Mouse (Mus musculus): ENCODE results near the gene Asna1. TPM values are rescaled to one million over a fixed set of nuclear protein-coding genes. Genes with fewer than 3 reads are reported as not detected.

Gene Asna1
- 116 and 125 TPM in 2 replicates for polyA plus RNA-seq (2015; fragmentation: Nextera tagmentation; extraction: Ambion mirVana)

- ATAC-seq (replicated peaks; ENCODE audit: low FRiP score, low read depth) (peak; percentile 92), DNase-seq (ENCODE audit: low spot score) (peak; percentile 99)
- no peak for TF ChIP-seq CTCF (IDR thresholded peaks at IDR 0.05; ENCODE audit: low read depth)
- Histone ChIP-seq H3K4me3 (replicated peaks; ENCODE audit: low read depth, low read length) (peak within 1 kb of the TSS; percentile 82), H3K36me3 (ENCODE audit: insufficient read depth, low read length) (peaks cover 18% of the 10 kb centered on the region; the same call in 1 of the 2 replicates), H3K4me2 (ENCODE audit: low read length) (peak within 1 kb of the TSS; percentile 93), H3K4me1 (replicated peaks; ENCODE audit: insufficient read depth, low read length) (peaks cover 14% of the 10 kb centered on the region), H3K9ac (ENCODE audit: low read depth, low read length) (peak within 1 kb of the TSS; percentile 77), H3K27me3 (ENCODE audit: insufficient read depth, low read length) (no peaks in the 10 kb centered on the region), H3K9me3 (replicated peaks; ENCODE audit: low read length) (no peaks in the 10 kb centered on the region), H3K27ac (peak within 1 kb of the TSS; percentile 91)
- 5% methylated on average over 30 of the region's 30 CpGs for WGBS
Measured at GRCm38 (mm10) chr8:85025098-85025932, at the start of gene Asna1. Gene Asna1 (minus strand): TSS chr8:85025281.

- WGBS: 85% methylated on average over 10 of the region's 10 CpGs
- no peaks in the 10 kb centered on the region for H3K9me3 ChIP-seq (replicated peaks; ENCODE audit: low read length)
- no peaks in the 10 kb centered on the region for H3K27me3 ChIP-seq (ENCODE audit: insufficient read depth, low read length)
- DNase-seq (ENCODE audit: low spot score) (no peak), ATAC-seq (replicated peaks; ENCODE audit: low FRiP score, low read depth) (no peak)
- no peak overlapping the region for H3K4me2 ChIP-seq (ENCODE audit: low read length)
- H3K27ac ChIP-seq: no peak overlapping the region
- H3K4me1 ChIP-seq (replicated peaks; ENCODE audit: insufficient read depth, low read length): peaks cover 8% of the 10 kb centered on the region; the same call in 1 of the 2 replicates
- peaks cover 25% of the 10 kb centered on the region for H3K36me3 ChIP-seq (ENCODE audit: insufficient read depth, low read length)
- no peak overlapping the region for H3K4me3 ChIP-seq (replicated peaks; ENCODE audit: low read depth, low read length)
- no peak overlapping the region for H3K9ac ChIP-seq (ENCODE audit: low read depth, low read length)
- TF ChIP-seq CTCF (IDR thresholded peaks at IDR 0.05; ENCODE audit: low read depth): no peak
Measured at GRCm38 (mm10) chr8:85074617-85075016, 49.5 kb upstream of the Asna1 start.

- 70% methylated on average over 10 of the region's 10 CpGs for WGBS
- no peak for TF ChIP-seq CTCF (IDR thresholded peaks at IDR 0.05; ENCODE audit: low read depth)
- no peak for DNase-seq (ENCODE audit: low spot score)
- Histone ChIP-seq H3K4me2 (ENCODE audit: low read length) (no peak overlapping the region), H3K4me1 (replicated peaks; ENCODE audit: insufficient read depth, low read length) (0 out of 2 replicates have a peak, but pooled peaks cover 8% of the 10 kb centered on the region), H3K9ac (ENCODE audit: low read depth, low read length) (no peak overlapping the region), H3K27ac (no peak overlapping the region), H3K4me3 (replicated peaks; ENCODE audit: low read depth, low read length) (no peak overlapping the region), H3K27me3 (ENCODE audit: insufficient read depth, low read length) (no peaks in the 10 kb centered on the region), H3K9me3 (replicated peaks; ENCODE audit: low read length) (no peaks in the 10 kb centered on the region), H3K36me3 (ENCODE audit: insufficient read depth, low read length) (peaks cover 25% of the 10 kb centered on the region)
- no peak for ATAC-seq (replicated peaks; ENCODE audit: low FRiP score, low read depth)
Measured at GRCm38 (mm10) chr8:85074167-85074566, 49.1 kb upstream of the Asna1 start.

- DNase-seq (ENCODE audit: low spot score) (no peak), ATAC-seq (replicated peaks; ENCODE audit: low FRiP score, low read depth) (no peak)
- H3K4me2 ChIP-seq (ENCODE audit: low read length): no peak overlapping the region
- peaks cover 27% of the 10 kb centered on the region for H3K36me3 ChIP-seq (ENCODE audit: insufficient read depth, low read length)
- WGBS: 90% methylated on average over 15 of the region's 15 CpGs
- H3K27ac ChIP-seq: no peak overlapping the region
- 0 out of 2 replicates have a peak, but pooled peaks cover 8% of the 10 kb centered on the region for H3K4me1 ChIP-seq (replicated peaks; ENCODE audit: insufficient read depth, low read length)
- TF ChIP-seq CTCF (IDR thresholded peaks at IDR 0.05; ENCODE audit: low read depth): no peak
- H3K4me3 ChIP-seq (replicated peaks; ENCODE audit: low read depth, low read length): no peak overlapping the region
- H3K27me3 ChIP-seq (ENCODE audit: insufficient read depth, low read length): no peaks in the 10 kb centered on the region
- H3K9me3 ChIP-seq (replicated peaks; ENCODE audit: low read length): no peaks in the 10 kb centered on the region
- H3K9ac ChIP-seq (ENCODE audit: low read depth, low read length): no peak overlapping the region
Measured at GRCm38 (mm10) chr8:85073041-85073612, 48.0 kb upstream of the Asna1 start.

DNA sequence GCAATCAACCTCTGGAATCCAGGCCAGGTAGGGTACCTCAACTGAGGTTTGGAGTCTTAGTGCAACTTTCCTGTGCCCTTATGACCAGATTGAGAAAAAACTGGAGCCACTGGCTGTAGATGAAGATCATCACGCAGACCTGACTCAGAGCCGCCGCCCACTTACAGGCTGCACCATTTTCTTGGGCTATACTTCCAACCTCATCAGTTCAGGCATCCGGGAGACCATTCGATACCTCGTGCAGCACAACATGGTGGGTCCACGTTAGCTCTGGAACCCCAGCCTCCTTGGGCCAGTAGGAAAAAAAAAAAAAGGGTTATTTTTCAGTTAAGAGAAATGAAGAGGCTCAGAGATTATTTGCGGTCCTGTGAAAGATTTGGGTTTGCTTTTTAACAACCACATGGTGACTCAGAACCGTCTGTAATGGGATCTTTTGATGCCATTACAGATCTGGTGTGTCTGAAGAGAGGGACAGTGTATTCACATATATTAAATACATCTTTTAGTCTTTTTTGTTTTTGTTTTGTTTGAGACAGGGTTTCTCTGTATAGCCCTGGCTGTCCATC, 47.4 kb upstream of the Asna1 start:
- Histone ChIP-seq H3K4me1 (replicated peaks; ENCODE audit: insufficient read depth, low read length) (0 out of 2 replicates have a peak, but pooled peaks cover 8% of the 10 kb centered on the region), H3K27ac (peak overlapping the region; percentile 99), H3K4me3 (replicated peaks; ENCODE audit: low read depth, low read length) (peak overlapping the region; percentile 89), H3K4me2 (ENCODE audit: low read length) (peak overlapping the region; percentile 71), H3K36me3 (ENCODE audit: insufficient read depth, low read length) (peaks cover 27% of the 10 kb centered on the region), H3K27me3 (ENCODE audit: insufficient read depth, low read length) (no peaks in the 10 kb centered on the region), H3K9me3 (replicated peaks; ENCODE audit: low read length) (no peaks in the 10 kb centered on the region), H3K9ac (ENCODE audit: low read depth, low read length) (peak overlapping the region; percentile 93)
- 32% methylated on average over 9 of the region's 9 CpGs for WGBS
- ATAC-seq (replicated peaks; ENCODE audit: low FRiP score, low read depth) (no peak), DNase-seq (ENCODE audit: low spot score) (no peak)
- TF ChIP-seq CTCF (IDR thresholded peaks at IDR 0.05; ENCODE audit: low read depth): no peak
